7 mouse cellular contexts compared by ENCODE assay signal in genomic region chr4:155219271-155220212, GRCm38 (mm10). TPM values are rescaled to one million over a fixed set of nuclear protein-coding genes. Genes with fewer than 3 reads are reported as not detected.
DNase-seq lines count a peak whose midpoint lies in the region; ATAC-seq and TF ChIP-seq lines count a peak whose summit lies in the region.

No protein-coding gene starts in this region.

- peak overlapping the region; percentile 97 for H3K4me3 ChIP-seq in lung, adult 2 months (replicated peaks; ENCODE audit: extremely low read depth, low read depth, low read length)
- peak overlapping the region; percentile 92 for H3K4me3 ChIP-seq in embryonic facial prominence, embryonic 13.5 days
- H3K4me3 ChIP-seq in intestine, embryonic 16.5 days (ENCODE audit: low read length), result peak overlapping the region; percentile 84
- peak overlapping the region; percentile 85 for H3K4me3 ChIP-seq in neural tube, embryonic 15.5 days (replicated peaks)

- H3K4me1 ChIP-seq in lung, adult 2 months (ENCODE audit: control insufficient read depth, insufficient read depth, low read length), result peaks cover 52% of the 10 kb centered on the region
- peaks cover 73% of the 10 kb centered on the region for H3K4me1 ChIP-seq in embryonic facial prominence, embryonic 13.5 days
- H3K4me1 ChIP-seq in intestine, embryonic 16.5 days (ENCODE audit: control insufficient read depth, insufficient read depth, low read length), result peaks cover 63% of the 10 kb centered on the region
- peaks cover 76% of the 10 kb centered on the region for H3K4me1 ChIP-seq in neural tube, embryonic 15.5 days

- no peak for ATAC-seq in embryonic facial prominence, embryonic 13.5 days (ENCODE audit: insufficient number of reproducible peaks, insufficient read depth, low FRiP score, low TSS enrichment, low read depth)
- no peak for ATAC-seq in intestine, embryonic 16.5 days
- no peak for ATAC-seq in neural tube, embryonic 15.5 days (ENCODE audit: low FRiP score)

- TF ChIP-seq CTCF in lung, adult 2 months (IDR thresholded peaks at IDR 0.05; ENCODE audit: insufficient read depth, low read length), result no peak

- WGBS in lung, adult 2 months, result 7% methylated on average over 12 of the region's 12 CpGs
- WGBS in embryonic facial prominence, embryonic 13.5 days, result 62% methylated on average over 12 of the region's 12 CpGs
- 37% methylated on average over 12 of the region's 12 CpGs for WGBS in intestine, embryonic 16.5 days
- WGBS in neural tube, embryonic 15.5 days, result 45% methylated on average over 12 of the region's 12 CpGs

- H3K9ac ChIP-seq in embryonic facial prominence, embryonic 13.5 days, result peak overlapping the region; percentile 98
- peak overlapping the region; percentile 94 for H3K9ac ChIP-seq in intestine, embryonic 16.5 days (ENCODE audit: low read depth, low read length)
- peak overlapping the region; percentile 91 for H3K9ac ChIP-seq in neural tube, embryonic 15.5 days (replicated peaks)

- DNase-seq in lung, adult 2 months, result peak; percentile 36
- no peak for DNase-seq in lung, postnatal 10 days
- no peak for DNase-seq in thymus, postnatal 0 days (ENCODE audit: low spot score)
- DNase-seq in right cerebral cortex, postnatal 25 days, result no peak

- no peak overlapping the region; the same call in 1 of the 2 replicates for H3K27ac ChIP-seq in embryonic facial prominence, embryonic 13.5 days
- peak overlapping the region; percentile 18; the same call in 1 of the 2 replicates for H3K27ac ChIP-seq in intestine, embryonic 16.5 days (ENCODE audit: low read length)
- H3K27ac ChIP-seq in neural tube, embryonic 15.5 days (replicated peaks), result peak overlapping the region; percentile 45; the same call in 1 of the 2 replicates

- H3K27me3 ChIP-seq in embryonic facial prominence, embryonic 13.5 days, result no peaks in the 10 kb centered on the region
- H3K27me3 ChIP-seq in intestine, embryonic 16.5 days (replicated peaks; ENCODE audit: control insufficient read depth, insufficient read depth, low read length), result no peaks in the 10 kb centered on the region
- no peaks in the 10 kb centered on the region for H3K27me3 ChIP-seq in neural tube, embryonic 15.5 days (replicated peaks)

- no peak for TF ChIP-seq POLR2A in lung, adult 2 months (IDR thresholded peaks at IDR 0.05; ENCODE audit: borderline replicate concordance, extremely low read depth, low read depth, low read length)

- H3K4me2 ChIP-seq in embryonic facial prominence, embryonic 13.5 days, result peak overlapping the region; percentile 93
- peak overlapping the region; percentile 99 for H3K4me2 ChIP-seq in intestine, embryonic 16.5 days (ENCODE audit: low read depth, low read length)
- peak overlapping the region; percentile 97 for H3K4me2 ChIP-seq in neural tube, embryonic 15.5 days

- H3K9me3 ChIP-seq in embryonic facial prominence, embryonic 13.5 days, result no peaks in the 10 kb centered on the region
- H3K9me3 ChIP-seq in intestine, embryonic 16.5 days (ENCODE audit: control insufficient read depth, low read length), result no peaks in the 10 kb centered on the region
- no peaks in the 10 kb centered on the region for H3K9me3 ChIP-seq in neural tube, embryonic 15.5 days (replicated peaks)

- 0 out of 2 replicates have a peak, but pooled peaks cover 5% of the 10 kb centered on the region for H3K36me3 ChIP-seq in embryonic facial prominence, embryonic 13.5 days
- no peaks in the 10 kb centered on the region for H3K36me3 ChIP-seq in intestine, embryonic 16.5 days (ENCODE audit: control insufficient read depth, insufficient read depth, low read length)
- no peaks in the 10 kb centered on the region for H3K36me3 ChIP-seq in neural tube, embryonic 15.5 days

RNA-seq across cellular contexts. Expression of gene Ski, which starts 2.9 kb away (rescaled TPM):
- polyA plus RNA-seq in lung, adult 2 months (2012; rRNA removed), result 105 and 115 TPM in 2 replicates
- polyA plus RNA-seq in embryonic facial prominence, embryonic 13.5 days (2015; fragmentation: Nextera tagmentation; extraction: Ambion mirVana), result 21.5 and 24.9 TPM in 2 replicates
- 11.4 and 11.7 TPM in 2 replicates for polyA plus RNA-seq in intestine, embryonic 16.5 days (2015; fragmentation: Nextera tagmentation; extraction: Ambion mirVana)
- 10.0 and 10.6 TPM in 2 replicates for polyA plus RNA-seq in neural tube, embryonic 15.5 days (2015; fragmentation: Nextera tagmentation; extraction: Ambion mirVana)
- 8.1 and 9.3 TPM in 2 replicates for polyA plus RNA-seq in thymus, postnatal 0 days (2015; fragmentation: Nextera tagmentation; extraction: Ambion mirVana)

RNA-seq across cellular contexts. Expression of gene Faap20, which starts 30.1 kb away (rescaled TPM):
- polyA plus RNA-seq in lung, adult 2 months (2012; rRNA removed), result 56.7 and 59.3 TPM in 2 replicates
- polyA plus RNA-seq in embryonic facial prominence, embryonic 13.5 days (2015; fragmentation: Nextera tagmentation; extraction: Ambion mirVana), result 77.4 and 80.0 TPM in 2 replicates
- polyA plus RNA-seq in intestine, embryonic 16.5 days (2015; fragmentation: Nextera tagmentation; extraction: Ambion mirVana), result 60.3 and 70.4 TPM in 2 replicates
- polyA plus RNA-seq in neural tube, embryonic 15.5 days (2015; fragmentation: Nextera tagmentation; extraction: Ambion mirVana), result 69.7 and 73.1 TPM in 2 replicates
- 67.9 and 71.3 TPM in 2 replicates for polyA plus RNA-seq in thymus, postnatal 0 days (2015; fragmentation: Nextera tagmentation; extraction: Ambion mirVana)
